Mouse (Mus musculus): Measurements from ENCODE around the gene Ubl4b. TPM values are rescaled to one million over a fixed set of nuclear protein-coding genes. Genes with fewer than 3 reads are reported as not detected.

Gene Ubl4b
- polyA plus RNA-seq, 1 experiment from 2014 or later = not detected

DNA sequence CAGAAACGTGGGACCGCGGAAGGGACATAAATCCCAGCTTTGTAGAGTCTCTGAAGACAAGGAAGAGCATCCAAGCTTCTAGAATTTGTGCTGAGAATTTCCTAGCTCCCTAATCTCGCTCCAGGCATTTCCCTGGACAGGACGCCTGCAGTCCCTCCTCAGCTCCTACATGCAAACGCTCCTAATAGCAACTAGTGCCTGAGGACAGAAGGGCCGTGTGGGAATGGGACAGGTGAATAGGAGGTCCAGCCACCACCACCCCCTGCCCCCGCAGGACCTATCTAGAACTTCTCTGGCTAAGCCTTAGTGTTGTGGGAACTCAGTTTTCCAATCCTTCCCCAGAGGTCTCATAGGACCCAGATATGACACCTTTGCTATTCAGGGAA is 17.4 kb downstream of the Ubl4b start:
- 0 out of 2 replicates have a peak, but pooled peaks have one; percentile 27 for ATAC-seq (ENCODE audit: low FRiP score, low read depth)
- Histone ChIP-seq H3K36me3 (no peaks in the 10 kb centered on the region), H3K27me3 (peaks cover 14% of the 10 kb centered on the region), H3K9me3 (no peaks in the 10 kb centered on the region), H3K27ac (replicated peaks) (peak overlapping the region; percentile 75; the same call in 1 of the 2 replicates), H3K4me2 (replicated peaks) (peak overlapping the region; percentile 52), H3K4me3 (peak overlapping the region; percentile 23; the same call in 1 of the 2 replicates), H3K4me1 (peaks cover 12% of the 10 kb centered on the region), H3K9ac (replicated peaks) (peak overlapping the region; percentile 53; the same call in 1 of the 2 replicates)
- WGBS = 28% methylated on average over 8 of the region's 8 CpGs

DNA sequence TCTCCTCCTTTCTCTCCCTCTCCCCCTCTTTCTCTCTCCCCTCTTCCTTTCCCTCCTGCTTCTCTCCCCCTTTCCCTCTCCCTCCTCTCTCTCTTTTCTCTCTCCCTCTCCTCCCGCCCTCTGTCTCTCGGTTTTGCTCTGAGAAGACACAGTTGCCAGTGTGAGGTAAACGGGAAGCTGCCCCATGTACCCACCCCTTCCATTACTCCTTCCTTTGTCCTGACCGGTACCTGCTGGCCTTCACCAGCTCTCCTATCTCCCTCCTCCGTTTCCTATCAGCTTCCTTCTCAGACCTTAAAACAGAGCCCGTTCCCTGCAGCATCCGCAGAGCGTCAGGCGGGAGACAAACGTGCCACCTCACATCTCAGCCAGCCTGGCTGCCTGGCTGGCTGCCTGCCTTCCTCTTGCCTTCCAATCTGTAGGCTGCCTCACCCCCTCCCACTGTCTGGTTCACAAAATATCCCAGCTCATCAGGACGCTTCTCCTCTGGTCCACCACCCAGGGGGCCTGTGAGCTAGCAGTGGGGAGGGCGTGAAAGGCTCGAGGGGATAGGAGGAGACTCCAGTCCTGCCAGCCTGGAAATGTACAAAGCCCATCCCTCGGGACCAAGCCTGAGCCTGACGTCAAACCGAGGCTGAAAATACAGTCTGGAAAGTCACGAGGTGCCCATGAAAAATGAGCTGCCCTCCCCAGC is 17.9 kb downstream of the Ubl4b start:
- ATAC-seq (ENCODE audit: low FRiP score, low read depth) = peak; percentile 82
- Histone ChIP-seq H3K9ac (replicated peaks) (peak overlapping the region; percentile 53), H3K4me1 (peaks cover 12% of the 10 kb centered on the region), H3K4me3 (peak overlapping the region; percentile 23; the same call in 1 of the 2 replicates), H3K9me3 (no peaks in the 10 kb centered on the region), H3K36me3 (no peaks in the 10 kb centered on the region), H3K27me3 (peaks cover 14% of the 10 kb centered on the region), H3K4me2 (replicated peaks) (peak overlapping the region; percentile 52), H3K27ac (replicated peaks) (peak overlapping the region; percentile 75)
- WGBS = 5% methylated on average over 17 of the region's 17 CpGs

- no peak for ATAC-seq (ENCODE audit: low FRiP score, low read depth)
- H3K9me3 ChIP-seq = no peaks in the 10 kb centered on the region
- H3K27ac ChIP-seq (replicated peaks) = no peak overlapping the region
- no peak overlapping the region for H3K4me2 ChIP-seq (replicated peaks)
- H3K4me1 ChIP-seq = peaks cover 14% of the 10 kb centered on the region
- peaks cover 14% of the 10 kb centered on the region for H3K27me3 ChIP-seq
- H3K4me3 ChIP-seq = no peak overlapping the region
- 89% methylated on average over 7 of the region's 7 CpGs for WGBS
- H3K36me3 ChIP-seq = no peaks in the 10 kb centered on the region
- H3K9ac ChIP-seq (replicated peaks) = no peak overlapping the region
Observed at GRCm38 (mm10) chr3:107534951-107535350, 19.9 kb downstream of the Ubl4b start.

DNA sequence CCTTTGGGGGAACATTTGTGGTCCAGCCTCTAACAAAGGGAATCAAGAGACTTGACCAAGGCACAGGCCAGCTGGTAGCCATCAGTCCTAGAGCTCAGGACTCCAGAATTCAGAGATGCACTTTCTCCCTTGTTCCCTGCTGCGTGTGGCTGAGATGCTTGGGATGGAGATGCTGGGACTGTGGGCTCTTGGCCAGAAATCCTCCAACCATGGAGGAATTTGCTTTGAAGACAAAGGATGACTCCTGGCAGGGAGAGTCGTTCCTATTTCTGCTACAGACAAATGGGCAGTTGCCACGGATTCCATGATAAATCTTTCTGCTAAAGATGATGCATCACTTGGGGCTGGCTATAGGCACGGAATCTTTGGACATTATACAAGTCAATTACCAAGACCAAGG is 21.3 kb downstream of the Ubl4b start:
- H3K9me3 ChIP-seq = no peaks in the 10 kb centered on the region
- peaks cover 24% of the 10 kb centered on the region for H3K4me1 ChIP-seq
- no peaks in the 10 kb centered on the region for H3K36me3 ChIP-seq
- no peak for ATAC-seq (ENCODE audit: low FRiP score, low read depth)
- H3K27ac ChIP-seq (replicated peaks) = no peak overlapping the region
- no peak overlapping the region for H3K4me2 ChIP-seq (replicated peaks)
- 74% methylated on average over 4 of the region's 4 CpGs for WGBS
- peaks cover 11% of the 10 kb centered on the region for H3K27me3 ChIP-seq
- no peak overlapping the region for H3K9ac ChIP-seq (replicated peaks)
- H3K4me3 ChIP-seq = no peak overlapping the region

DNA sequence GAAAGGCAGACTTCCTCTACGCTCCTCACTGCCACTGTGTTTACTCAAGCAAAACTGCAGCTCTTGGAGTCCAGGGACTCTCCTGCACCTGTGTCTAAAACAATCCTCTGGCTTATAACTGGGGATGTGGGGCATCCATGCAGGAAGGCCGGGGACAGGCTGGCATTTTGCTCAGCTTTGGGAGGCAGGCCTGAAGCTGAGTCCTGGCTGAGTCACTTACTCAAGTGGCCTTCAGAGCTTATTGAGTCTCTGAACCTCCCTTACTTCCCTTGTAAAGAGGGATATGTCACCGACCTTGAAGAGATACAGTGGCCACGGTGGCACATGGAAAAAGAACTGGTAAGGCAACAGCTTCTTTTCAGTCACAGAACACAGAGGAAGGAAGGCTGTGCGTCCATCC is 24.3 kb downstream of the Ubl4b start:
- H3K9me3 ChIP-seq = no peaks in the 10 kb centered on the region
- ATAC-seq (ENCODE audit: low FRiP score, low read depth) = no peak
- no peak overlapping the region for H3K27ac ChIP-seq (replicated peaks)
- peaks cover 20% of the 10 kb centered on the region for H3K4me1 ChIP-seq
- H3K9ac ChIP-seq (replicated peaks) = no peak overlapping the region
- no peak overlapping the region for H3K4me2 ChIP-seq (replicated peaks)
- H3K4me3 ChIP-seq = no peak overlapping the region
- no peaks in the 10 kb centered on the region for H3K27me3 ChIP-seq
- 81% methylated on average over 5 of the region's 5 CpGs for WGBS
- H3K36me3 ChIP-seq = no peaks in the 10 kb centered on the region

DNA sequence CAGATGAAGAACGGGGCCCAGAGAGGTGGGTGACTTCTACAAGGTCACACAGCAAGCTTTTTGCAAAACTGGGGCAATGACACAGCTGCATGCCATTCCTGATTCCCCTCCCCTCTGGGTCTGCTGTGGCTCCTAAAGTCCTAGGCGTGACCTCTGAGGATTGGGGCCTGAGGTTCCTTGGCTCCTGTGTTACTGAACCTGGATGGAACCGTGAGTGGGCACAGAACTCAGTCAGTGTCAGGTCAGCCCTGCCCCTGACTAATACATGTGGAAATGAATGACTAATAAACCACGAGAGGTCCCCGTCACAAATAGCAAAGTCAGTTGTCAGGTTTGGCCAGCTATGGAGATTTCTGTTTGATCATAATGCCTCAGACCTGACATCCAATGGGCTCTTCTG is 25.7 kb downstream of the Ubl4b start:
- Histone ChIP-seq H3K27ac (replicated peaks) (peak overlapping the region; percentile 77), H3K27me3 (no peaks in the 10 kb centered on the region), H3K9ac (replicated peaks) (no peak overlapping the region), H3K36me3 (no peaks in the 10 kb centered on the region), H3K4me1 (peaks cover 20% of the 10 kb centered on the region), H3K9me3 (no peaks in the 10 kb centered on the region), H3K4me2 (replicated peaks) (peak overlapping the region; percentile 35; the same call in 1 of the 2 replicates), H3K4me3 (no peak overlapping the region)
- peak; percentile 41; the same call in 1 of the 2 replicates for ATAC-seq (ENCODE audit: low FRiP score, low read depth)
- 70% methylated on average over 5 of the region's 5 CpGs for WGBS

DNA sequence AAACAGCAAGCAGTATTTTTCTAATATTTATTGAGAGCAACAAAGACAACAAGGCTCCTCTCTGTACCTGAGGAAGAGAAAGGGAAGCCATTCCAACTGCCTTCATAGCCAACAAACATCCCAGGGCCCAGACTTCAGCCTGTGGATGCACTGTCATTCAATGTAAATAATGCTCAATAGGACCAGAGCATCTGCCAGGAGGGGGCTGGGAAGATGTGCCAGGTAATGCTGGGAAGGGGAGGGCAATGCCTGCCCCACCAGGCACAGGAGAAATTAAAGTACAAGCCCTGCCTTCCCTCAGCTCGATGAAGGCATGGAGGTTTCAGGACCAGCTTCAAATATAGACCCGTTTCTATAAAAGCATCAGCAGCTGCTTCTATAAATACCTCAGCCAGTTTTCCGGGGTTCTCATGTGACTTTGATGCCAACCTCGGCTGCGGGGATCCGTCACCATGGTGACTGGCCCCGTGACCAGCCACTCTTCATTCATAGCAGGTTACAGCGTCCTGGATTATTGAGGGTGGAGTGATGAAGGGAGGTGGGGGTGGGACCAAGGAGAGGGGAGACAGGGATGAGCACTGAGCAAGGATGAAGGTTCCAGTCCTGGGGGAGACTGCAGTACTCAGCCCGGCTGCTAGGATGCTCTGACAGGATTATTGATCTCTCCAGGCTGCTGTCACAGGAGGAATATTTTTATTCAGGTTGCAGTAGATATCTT is 26.3 kb downstream of the Ubl4b start:
- Histone ChIP-seq H3K9ac (replicated peaks) (0 out of 2 replicates have a peak overlapping the region, but pooled peaks have one; percentile 16), H3K27me3 (no peaks in the 10 kb centered on the region), H3K4me2 (replicated peaks) (peak overlapping the region; percentile 35), H3K4me3 (no peak overlapping the region), H3K4me1 (peaks cover 20% of the 10 kb centered on the region), H3K27ac (replicated peaks) (peak overlapping the region; percentile 77), H3K36me3 (no peaks in the 10 kb centered on the region), H3K9me3 (no peaks in the 10 kb centered on the region)
- peak; percentile 92 for ATAC-seq (ENCODE audit: low FRiP score, low read depth)
- 16% methylated on average over 9 of the region's 9 CpGs for WGBS

DNA sequence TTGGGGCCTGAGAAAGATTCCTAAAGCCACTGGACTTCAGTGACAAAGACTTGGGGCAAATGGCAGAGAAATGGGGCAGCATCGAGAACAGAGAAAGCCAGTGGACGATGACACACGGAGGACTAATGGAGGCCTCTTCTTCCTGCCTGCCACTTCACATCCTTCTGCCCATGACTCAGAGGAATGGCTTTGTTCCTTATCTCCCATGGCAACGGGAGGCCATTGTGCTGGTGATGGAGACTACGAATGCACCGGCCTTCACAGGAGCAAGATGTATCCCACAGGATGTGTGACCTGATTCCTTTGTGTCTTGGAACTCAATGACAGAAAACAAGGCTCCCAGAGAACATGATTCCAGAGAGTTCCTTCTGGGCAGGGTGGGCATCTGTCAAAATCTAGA is 30.3 kb downstream of the Ubl4b start:
- H3K9ac ChIP-seq (replicated peaks) = no peak overlapping the region
- H3K4me1 ChIP-seq = peaks cover 15% of the 10 kb centered on the region
- ATAC-seq (ENCODE audit: low FRiP score, low read depth) = no peak
- no peak overlapping the region for H3K4me3 ChIP-seq
- no peaks in the 10 kb centered on the region for H3K9me3 ChIP-seq
- 43% methylated on average over 6 of the region's 6 CpGs for WGBS
- H3K27me3 ChIP-seq = peaks cover 10% of the 10 kb centered on the region; the same call in 1 of the 2 replicates
- no peak overlapping the region for H3K4me2 ChIP-seq (replicated peaks)
- H3K36me3 ChIP-seq = no peaks in the 10 kb centered on the region
- no peak overlapping the region for H3K27ac ChIP-seq (replicated peaks)

GRCm38 (mm10) chr3:107520931-107521330 is 33.9 kb downstream of the Ubl4b start:
- ATAC-seq (ENCODE audit: low FRiP score, low read depth) = no peak
- Histone ChIP-seq H3K4me3 (no peak overlapping the region), H3K36me3 (no peaks in the 10 kb centered on the region), H3K27me3 (peaks cover 44% of the 10 kb centered on the region), H3K9ac (replicated peaks) (no peak overlapping the region), H3K9me3 (no peaks in the 10 kb centered on the region), H3K4me1 (peaks cover 16% of the 10 kb centered on the region), H3K27ac (replicated peaks) (no peak overlapping the region), H3K4me2 (replicated peaks) (no peak overlapping the region)
- 81% methylated on average over 5 of the region's 5 CpGs for WGBS

GRCm38 (mm10) chr3:107517631-107518108 is 37.2 kb downstream of the Ubl4b start, which contains the start of gene Slc6a17:
Gene Slc6a17 (minus strand): TSS chr3:107518018.
- WGBS = under 1% methylated on average over 59 of the region's 68 CpGs
- ATAC-seq (ENCODE audit: low FRiP score, low read depth) = peak; percentile 79
- H3K9me3 ChIP-seq = no peaks in the 10 kb centered on the region
- H3K36me3 ChIP-seq = no peaks in the 10 kb centered on the region
- H3K27ac ChIP-seq (replicated peaks) = 0 out of 2 replicates have a peak within 1 kb of the TSS, but pooled peaks have one; percentile 5
- H3K4me2 ChIP-seq (replicated peaks) = peak within 1 kb of the TSS; percentile 94
- H3K9ac ChIP-seq (replicated peaks) = peak within 1 kb of the TSS; percentile 55
- peak within 1 kb of the TSS; percentile 57 for H3K4me3 ChIP-seq
- H3K4me1 ChIP-seq = peaks cover 20% of the 10 kb centered on the region
- peaks cover 61% of the 10 kb centered on the region for H3K27me3 ChIP-seq

- H3K27ac ChIP-seq (replicated peaks) = 0 out of 2 replicates have a peak overlapping the region, but pooled peaks have one; percentile 5
- WGBS = 4% methylated on average over 55 of the region's 55 CpGs
Observed at GRCm38 (mm10) chr3:107516776-107517630, 37.9 kb downstream of the Ubl4b start.

More at GRCm38 (mm10) chr3:107516776-107517630, 37.9 kb downstream of the Ubl4b start:
- Histone ChIP-seq H3K36me3 (no peaks in the 10 kb centered on the region), H3K4me3 (peak overlapping the region; percentile 57), H3K27me3 (peaks cover 61% of the 10 kb centered on the region), H3K9me3 (no peaks in the 10 kb centered on the region), H3K9ac (replicated peaks) (peak overlapping the region; percentile 55), H3K4me1 (peaks cover 20% of the 10 kb centered on the region), H3K4me2 (replicated peaks) (peak overlapping the region; percentile 94)
- peak; percentile 71 for ATAC-seq (ENCODE audit: low FRiP score, low read depth)

Data from midbrain, embryonic 12.5 days (tissue).